Mouse (Mus musculus) frontal cortex, postnatal 36 days (tissue): Measurements from ENCODE around the gene Sec23b.
"Not testable (repeated sequence)": the region's sequence is repeated elsewhere in the genome, so short reads cannot be mapped to it uniquely, and the experiment has no call there.

Experiments
- DNase-seq, 2 experiments: peaks; one replicate each; pipeline ENCODE4 v3.0.0; 2022; ENCODE audit warnings: low spot score in 2 of 2

Gene Sec23b

DNA sequence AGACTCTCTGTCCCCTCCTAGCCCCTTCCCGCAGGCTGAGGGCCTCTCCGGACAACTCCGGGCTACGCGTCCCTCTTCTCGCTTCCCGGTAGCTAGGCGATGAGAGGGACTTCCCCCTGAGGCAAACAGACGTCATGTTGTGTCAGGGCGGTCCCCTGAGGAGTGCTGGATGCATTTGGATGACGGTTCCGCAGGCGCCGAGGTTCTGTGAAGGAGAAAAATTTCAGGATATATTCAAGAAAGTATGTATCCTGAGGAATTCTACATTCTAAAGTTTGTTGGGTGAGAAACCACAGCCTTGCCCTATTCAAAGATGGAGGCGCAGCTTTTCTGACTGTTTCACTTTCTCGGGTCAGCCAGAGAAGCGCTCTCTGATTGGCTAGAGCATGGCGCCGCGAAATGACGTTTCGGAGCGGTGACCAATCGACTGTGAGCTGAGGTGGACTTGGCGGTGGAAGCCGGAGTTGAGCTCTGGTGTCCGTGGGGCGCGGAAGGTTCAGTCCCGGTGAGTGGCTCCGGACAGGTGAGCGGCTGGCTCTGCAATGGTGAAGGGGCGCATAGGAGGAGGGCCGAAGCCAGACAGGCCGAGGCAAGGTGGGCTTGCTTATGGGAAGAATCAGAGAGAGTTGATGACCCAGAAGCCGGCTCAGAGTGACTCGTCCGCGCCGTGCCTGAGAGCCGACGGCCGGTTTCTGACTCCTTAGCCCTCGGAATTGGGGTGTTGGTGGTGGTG is at the start of gene Sec23b:
TSS of gene Sec23b (plus strand) at position 410 of the 733 bp plus-strand sequence.
- DNase-seq: peak; percentile 97 to 99

DNA sequence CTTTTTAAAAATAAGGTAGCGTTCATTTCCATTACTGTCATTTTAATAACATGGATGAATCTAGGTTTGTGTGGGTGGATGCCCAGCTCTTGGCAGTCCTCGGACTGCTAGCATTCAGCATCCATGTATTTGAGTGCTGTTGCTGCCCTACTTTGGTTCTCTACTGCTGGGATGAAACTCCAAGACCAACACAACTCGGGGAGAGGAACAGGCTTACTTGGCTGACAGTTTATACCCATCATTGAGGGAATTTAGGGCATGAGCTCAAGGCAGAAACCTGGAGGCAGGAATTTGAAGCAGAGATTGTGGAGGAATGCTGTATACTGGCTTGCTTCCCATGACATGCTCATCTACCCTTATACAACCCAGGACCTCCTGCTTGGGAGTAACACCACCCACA is 41.4 kb upstream of the Sec23b start:
- DNase-seq: peak in 1 of 2 experiments; percentile 23

GRCm38 (mm10) chr2:144519772-144520171 is 36.3 kb upstream of the Sec23b start:
- no peak for DNase-seq

- DNase-seq: peak; percentile 19 to 43
These were observed 30.2 kb upstream of the Sec23b start for GRCm38 (mm10) chr2:144525856-144526255.

GRCm38 (mm10) chr2:144526981-144527820 is 28.8 kb upstream of the Sec23b start, which contains the start of the genes Dzank1 and Polr3f:
Gene Dzank1 (minus strand): TSS chr2:144527414.
Gene Polr3f (plus strand): TSS chr2:144527718.
- peak; percentile 98 to 99 for DNase-seq

DNA sequence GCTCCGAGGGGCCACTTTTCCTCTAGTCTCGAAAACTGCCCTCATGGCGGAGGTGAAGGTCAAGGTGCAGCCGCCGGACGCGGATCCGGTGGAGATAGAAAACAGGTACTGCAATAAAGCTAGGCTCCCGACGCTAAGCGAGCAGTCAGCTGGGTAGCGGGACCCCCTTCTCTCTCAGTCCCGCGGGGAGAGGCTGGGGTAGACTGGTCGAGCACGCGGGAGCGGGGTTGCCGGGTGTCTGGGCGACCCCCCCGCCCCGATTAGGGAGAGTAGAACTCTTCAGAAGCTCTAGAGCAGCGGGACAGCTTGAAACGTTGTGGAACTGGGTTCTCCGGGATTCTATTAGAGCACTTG is 28.2 kb upstream of the Sec23b start:
- DNase-seq: no peak

- no peak for DNase-seq
These were observed 18.9 kb upstream of the Sec23b start for GRCm38 (mm10) chr2:144537123-144537522.

DNA sequence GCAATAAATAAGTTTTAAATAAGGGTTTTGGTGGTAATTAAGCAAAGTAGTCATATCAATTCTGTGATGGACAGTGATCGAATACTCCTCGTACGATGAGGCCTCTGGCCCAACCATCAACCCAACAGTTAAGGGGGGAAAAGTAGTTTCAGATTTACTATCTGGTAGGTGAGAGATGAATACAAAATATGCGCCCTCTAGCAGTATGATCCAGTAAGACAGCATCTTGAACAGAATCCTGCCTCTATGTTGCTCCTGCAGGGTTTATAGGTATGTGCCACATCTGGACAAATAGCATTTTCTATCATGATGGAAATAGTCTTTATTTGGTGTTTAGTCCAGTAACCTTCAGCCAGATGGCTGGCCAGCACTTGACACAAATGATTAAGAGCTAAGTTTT is 14.8 kb upstream of the Sec23b start:
- DNase-seq: no peak

- DNase-seq: no peak
These were observed 12.4 kb upstream of the Sec23b start for GRCm38 (mm10) chr2:144543670-144544069.

GRCm38 (mm10) chr2:144544630-144545029 is 11.4 kb upstream of the Sec23b start:
- DNase-seq: no peak

DNA sequence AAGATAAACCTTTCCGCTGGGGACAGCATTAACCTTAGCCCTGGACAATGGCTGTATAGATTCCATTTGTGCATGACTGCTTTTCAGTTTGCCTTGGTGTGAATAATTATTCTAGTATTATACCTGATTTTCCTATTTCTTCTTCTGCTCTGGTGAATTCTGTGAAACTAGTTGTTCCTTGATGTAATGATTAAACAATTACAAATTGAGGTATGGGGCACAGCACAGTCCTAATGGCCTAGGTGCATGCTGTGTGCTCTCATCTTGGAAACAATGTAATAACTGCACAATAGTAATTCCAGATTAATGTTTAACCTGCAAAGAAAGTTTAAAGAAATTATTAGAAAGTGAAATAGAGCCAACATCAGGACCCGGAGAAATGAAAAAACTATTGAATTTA is 11.0 kb upstream of the Sec23b start:
- no peak for DNase-seq

DNA sequence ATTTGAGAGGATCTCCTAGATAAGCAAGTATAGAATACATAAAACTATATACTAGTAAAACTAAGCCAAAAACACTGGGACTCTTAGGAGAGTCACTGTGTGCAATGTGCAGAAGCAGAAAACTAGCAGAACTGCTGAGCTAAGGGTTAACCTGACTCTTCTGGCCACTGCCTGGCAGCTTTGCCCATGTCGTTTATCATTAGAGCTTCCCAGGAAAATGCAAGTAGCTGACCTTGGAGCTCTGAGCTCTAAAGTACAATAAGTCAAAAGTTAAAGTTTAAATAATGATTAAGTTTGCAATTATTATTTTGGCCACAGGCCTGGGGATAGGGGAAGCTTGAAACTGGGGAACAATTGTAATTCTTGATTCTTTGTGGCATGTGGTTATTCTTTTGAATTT is 10.5 kb upstream of the Sec23b start:
- DNase-seq: no peak

DNA sequence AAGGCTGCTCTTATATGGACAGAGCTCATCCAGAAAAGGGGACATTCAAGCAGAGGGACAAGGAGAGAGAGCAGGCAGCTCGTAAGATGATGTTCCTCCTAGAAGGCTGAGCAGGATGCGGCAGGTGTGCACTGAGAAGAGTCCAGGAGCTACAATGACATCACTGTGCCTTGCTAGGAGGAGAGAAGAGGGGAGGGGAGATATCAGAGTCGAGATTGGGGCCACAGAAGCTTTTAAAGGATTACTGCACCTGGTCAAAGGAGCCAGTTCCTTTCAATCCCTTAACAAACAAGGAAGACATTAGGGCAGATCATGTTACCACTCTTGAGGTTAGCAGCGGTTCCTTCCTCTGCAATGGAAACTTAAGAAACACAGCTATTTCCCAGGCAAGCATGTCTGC is 8.5 kb upstream of the Sec23b start:
- no peak for DNase-seq

DNA sequence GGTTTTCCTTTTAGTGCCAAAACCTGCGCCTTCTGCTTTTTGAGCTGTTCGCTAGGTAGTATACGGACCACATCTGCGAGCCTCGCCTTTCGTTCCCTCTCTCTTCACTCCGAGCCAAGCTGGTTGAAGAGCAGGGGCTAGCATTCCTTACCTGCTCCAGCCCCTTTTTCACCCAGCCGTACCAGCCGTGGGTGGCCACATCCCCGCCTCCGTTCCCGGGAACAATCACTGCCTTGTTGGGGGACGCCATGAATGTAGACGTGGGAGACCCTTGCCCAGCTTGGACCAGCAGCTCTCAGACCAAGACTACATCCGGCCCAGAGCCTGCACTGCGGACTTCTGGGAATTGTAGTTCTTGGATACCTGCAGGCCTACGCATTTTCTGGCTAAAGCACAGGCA is 5.5 kb upstream of the Sec23b start, which contains the start of gene Rbbp9:
TSS of gene Rbbp9 (minus strand) at position 341 of the 400 bp plus-strand sequence.
- peak; percentile 74 to 79 for DNase-seq

DNA sequence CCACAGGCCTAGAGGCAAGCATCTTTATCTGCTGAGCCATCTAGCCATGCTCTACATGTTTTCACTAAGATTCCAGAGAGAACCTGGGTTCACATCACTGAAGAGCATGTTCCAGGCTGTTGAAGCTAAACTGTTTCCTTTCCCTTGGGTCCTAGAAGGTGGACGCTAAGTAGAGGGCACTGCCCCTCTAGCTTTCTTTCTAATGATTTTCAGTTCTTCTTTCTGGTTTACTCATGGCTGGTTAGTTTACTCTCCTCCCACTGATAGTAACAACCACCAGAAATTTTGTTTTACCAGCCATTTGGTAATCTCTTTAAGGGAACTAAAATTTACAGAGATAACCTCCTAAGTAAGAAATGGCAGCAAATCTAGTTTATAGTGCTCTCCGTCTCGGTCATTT is 2.1 kb upstream of the Sec23b start:
- no peak for DNase-seq

- DNase-seq: no peak
These were observed 676 bp upstream of the Sec23b start for GRCm38 (mm10) chr2:144555286-144555819.

- no peak for DNase-seq
These were observed 32.7 kb downstream of the Sec23b start for GRCm38 (mm10) chr2:144588723-144589122.

GRCm38 (mm10) chr2:144593036-144593435 is 37.0 kb downstream of the Sec23b start:
- DNase-seq: not testable (repeated sequence)

DNA sequence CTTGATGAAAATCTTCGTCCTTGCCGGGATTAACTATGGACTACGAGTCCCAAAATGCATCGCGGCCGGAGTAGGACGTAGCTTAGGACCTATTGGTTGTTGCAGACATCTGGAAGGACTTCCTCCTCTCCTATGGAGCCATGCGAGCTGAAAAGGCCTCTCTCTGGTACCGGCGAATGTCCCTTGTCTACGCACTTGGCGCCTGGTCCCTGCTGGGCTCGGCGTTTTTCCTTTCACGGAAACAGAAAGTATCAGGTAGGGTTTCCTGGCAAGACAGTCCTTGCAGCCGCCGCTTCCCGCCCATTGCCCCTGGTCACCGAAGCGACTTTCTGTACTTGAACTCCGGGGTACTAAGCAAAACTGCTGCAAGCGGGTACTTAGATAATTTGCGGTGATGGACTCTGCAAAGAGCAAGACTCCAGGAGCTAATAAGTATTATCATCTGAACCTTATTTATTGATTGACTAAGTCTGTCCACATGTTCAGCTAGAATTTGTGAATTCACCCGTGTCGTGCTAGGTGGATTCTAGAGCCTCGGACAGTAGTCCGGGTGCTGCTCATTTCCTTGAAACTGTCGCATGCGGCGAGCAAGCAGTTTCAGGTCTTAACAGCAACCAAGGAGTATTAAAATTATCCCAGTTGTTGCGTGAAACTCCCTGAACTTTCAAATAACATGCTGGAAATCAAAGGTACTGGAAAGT is 38.1 kb downstream of the Sec23b start, which contains the start of gene Smim26:
TSS of gene Smim26 (plus strand) at position 104 of the 701 bp plus-strand sequence.
- DNase-seq: peak; percentile 84 to 92

GRCm38 (mm10) chr2:144598006-144598405 is 42.0 kb downstream of the Sec23b start:
- DNase-seq: no peak

DNA sequence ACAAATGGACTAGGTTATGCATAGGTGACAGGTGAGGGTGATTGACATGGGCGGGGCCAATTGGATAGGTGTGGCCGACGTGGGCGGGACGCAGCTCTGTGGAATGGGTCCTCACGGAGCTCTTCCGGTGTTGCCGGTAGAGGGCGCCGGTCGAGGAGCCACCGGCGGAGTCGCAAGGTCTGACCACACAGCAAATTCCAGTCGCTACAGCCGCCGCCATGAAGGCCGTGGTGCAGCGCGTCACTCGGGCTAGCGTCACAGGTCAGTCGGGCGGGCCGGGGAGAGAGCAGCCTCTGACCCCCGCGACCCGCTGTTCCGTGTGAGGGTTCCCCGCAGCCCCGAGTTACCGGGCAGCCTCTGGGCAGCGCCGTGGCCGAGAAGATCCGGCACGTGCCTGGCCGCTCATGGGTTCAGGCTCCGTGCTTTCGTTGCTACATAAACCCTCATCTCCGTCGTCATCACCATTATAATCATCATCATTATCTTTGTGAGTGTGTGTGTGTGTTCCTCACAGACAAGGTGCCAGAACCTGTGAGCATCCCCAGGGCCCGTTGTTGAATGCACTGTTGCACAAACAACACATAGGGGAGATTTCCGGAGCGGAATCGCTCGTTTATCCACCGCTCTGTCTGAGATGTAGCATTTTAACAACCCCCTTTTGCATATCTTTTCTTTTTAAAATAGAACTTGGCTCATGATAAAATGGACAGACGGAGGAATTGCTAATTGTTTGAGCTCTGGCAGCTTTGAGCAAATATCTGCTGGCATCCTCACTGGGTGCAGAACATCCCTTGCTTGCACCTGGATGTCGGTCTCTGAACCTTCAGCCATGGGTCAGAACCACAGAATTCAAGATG is 44.0 kb downstream of the Sec23b start, which contains the start of gene Dtd1:
TSS of gene Dtd1 (plus strand) at position 67 of the 857 bp plus-strand sequence.
- peak; percentile 87 to 90 for DNase-seq
